Mouse (Mus musculus): ENCODE data around the gene Sult6b1. TPM values are rescaled to one million over a fixed set of nuclear protein-coding genes. Genes with fewer than 3 reads are reported as not detected.
A peak's percentile ranks its signal among the peaks of the same experiment; 100 is the strongest.

Gene Sult6b1
- 1 to 10 TPM in 1 of 3 experiments, under 1 TPM in 2; 0.16 to 1.0 (median 0.37) TPM for polyA plus RNA-seq (2017; shearing (Covaris generic))

- no peak for ATAC-seq
Observed at GRCm38 (mm10) chr17:78906892-78907291, at the start of gene Sult6b1. TSS of gene Sult6b1 (minus strand) at chr17:78906992.

GRCm38 (mm10) chr17:78953240-78953639 lies 46.4 kb upstream of the Sult6b1 start:
- no peak for ATAC-seq

- ATAC-seq = no peak
Observed at GRCm38 (mm10) chr17:78952070-78952469, 45.3 kb upstream of the Sult6b1 start.

GRCm38 (mm10) chr17:78951225-78951624 lies 44.4 kb upstream of the Sult6b1 start:
- no peak for ATAC-seq

- ATAC-seq = no peak
Observed at GRCm38 (mm10) chr17:78942579-78942978, 35.8 kb upstream of the Sult6b1 start.

- ATAC-seq = no peak
Observed at GRCm38 (mm10) chr17:78938927-78939326, 32.1 kb upstream of the Sult6b1 start.

- no peak for ATAC-seq
Observed at GRCm38 (mm10) chr17:78937229-78937853, 30.5 kb upstream of the Sult6b1 start.

- ATAC-seq = peak; percentile 99
Observed at GRCm38 (mm10) chr17:78936466-78937228, 29.9 kb upstream of the Sult6b1 start, which contains the start of the genes Cebpz and Ndufaf7. TSS of gene Cebpz (minus strand) at chr17:78937066. TSS of gene Ndufaf7 (plus strand) at chr17:78937136.

GRCm38 (mm10) chr17:78935857-78936256 lies 29.1 kb upstream of the Sult6b1 start:
- no peak for ATAC-seq

- ATAC-seq = no peak
Observed at GRCm38 (mm10) chr17:78917696-78918095, 10.9 kb upstream of the Sult6b1 start.

- ATAC-seq = peak; percentile 30
Observed at GRCm38 (mm10) chr17:78916899-78917298, 10.1 kb upstream of the Sult6b1 start.

- peak; percentile 87 for ATAC-seq
Observed at GRCm38 (mm10) chr17:78916369-78916813, 9.6 kb upstream of the Sult6b1 start, which contains the start of gene Cebpzos. TSS of gene Cebpzos (plus strand) at chr17:78916500.

- no peak for ATAC-seq
Observed at GRCm38 (mm10) chr17:78915772-78916171, 9.0 kb upstream of the Sult6b1 start.

- ATAC-seq = no peak
Observed at GRCm38 (mm10) chr17:78913921-78914320, 7.1 kb upstream of the Sult6b1 start.

- ATAC-seq = no peak
Observed at GRCm38 (mm10) chr17:78912861-78913281, 6.1 kb upstream of the Sult6b1 start.

- ATAC-seq = no peak
Observed at GRCm38 (mm10) chr17:78909374-78909773, 2.6 kb upstream of the Sult6b1 start.

GRCm38 (mm10) chr17:78903158-78903557 lies 3.6 kb downstream of the Sult6b1 start:
- ATAC-seq = no peak

GRCm38 (mm10) chr17:78895394-78895793 lies 11.4 kb downstream of the Sult6b1 start:
- no peak for ATAC-seq

GRCm38 (mm10) chr17:78894991-78895390 lies 11.8 kb downstream of the Sult6b1 start:
- no peak for ATAC-seq

GRCm38 (mm10) chr17:78891020-78891419 lies 15.8 kb downstream of the Sult6b1 start:
- ATAC-seq = no peak

GRCm38 (mm10) chr17:78889184-78889583 lies 17.6 kb downstream of the Sult6b1 start:
- no peak for ATAC-seq

GRCm38 (mm10) chr17:78888554-78888953 lies 18.2 kb downstream of the Sult6b1 start:
- ATAC-seq = no peak

GRCm38 (mm10) chr17:78885286-78886065 lies 21.3 kb downstream of the Sult6b1 start:
- ATAC-seq = no peak

All from inflammation-experienced regulatory T-cells, adult 6 months (primary cell).